Mouse (Mus musculus) forebrain, postnatal 0 days (tissue): ENCODE results near the gene Acat3. TPM values are rescaled to one million over a fixed set of nuclear protein-coding genes. Genes with fewer than 3 reads are reported as not detected.

Source experiments
- ATAC-seq: fragments of 200-750 bp; cut with Nextera tagmentation; 2 replicates; pipeline ENCODE4 v1.8.0; 2017; ENCODE audit warnings: mild to moderate bottlenecking, moderate library complexity
- DNase-seq: peaks from one replicate; pipeline ENCODE4 v3.0.0-alpha.2; 2015
- H3K27ac ChIP-seq: fragments of 300-500 bp; sonication (generic); 2 replicates; pipeline ENCODE4 v1.5.1; 2014; ENCODE audit warnings: low read depth, mild to moderate bottlenecking, antibody characterized with exemption, low read length, moderate library complexity, mixed read lengths
- H3K27me3 ChIP-seq: fragments of 300-500 bp; sonication (generic); 2 replicates; pipeline ENCODE4 v1.6.1; 2014; ENCODE audit warnings: mild to moderate bottlenecking, low read length, mixed read lengths; ENCODE audit not compliant: insufficient read depth
- H3K36me3 ChIP-seq: fragments of 300-500 bp; sonication (generic); 2 replicates; pipeline ENCODE4 v1.6.1; 2014; ENCODE audit warnings: mild to moderate bottlenecking, moderate library complexity; ENCODE audit not compliant: insufficient read depth
- H3K4me1 ChIP-seq: fragments of 300-500 bp; sonication (generic); 2 replicates; pipeline ENCODE4 v1.6.1; 2014; ENCODE audit warnings: antibody characterized with exemption; ENCODE audit not compliant: insufficient read depth
- H3K4me2 ChIP-seq: fragments of 300-500 bp; sonication (generic); 2 replicates; pipeline ENCODE4 v1.6.1; 2014; ENCODE audit warnings: low read depth, mild to moderate bottlenecking, moderate library complexity
- H3K4me3 ChIP-seq: fragments of 300-500 bp; sonication (generic); 2 replicates; pipeline ENCODE4 v1.5.1; 2014; ENCODE audit warnings: low read depth, low read length, mixed read lengths
- H3K9ac ChIP-seq: fragments of 300-500 bp; sonication (generic); 2 replicates; pipeline ENCODE4 v1.6.1; 2014; ENCODE audit warnings: mild to moderate bottlenecking
- H3K9me3 ChIP-seq: fragments of 300-500 bp; sonication (generic); 2 replicates; pipeline ENCODE4 v1.6.1; 2016; ENCODE audit warnings: low read length
- CTCF ChIP-seq: sonication (generic); IDR thresholded peaks from 2 replicates; pipeline ENCODE4 v1.5.1; 2016; ENCODE audit warnings: antibody characterized with exemption, control low read depth, low read depth
- WGBS: fragments of 180-500 bp; shearing (Covaris S2); extraction: QIAGEN DNeasy Blood & Tissue Kit; methylation state at CpG from one replicate; pipeline ENCODE4 v1.1.7; 2014; 5-methylcytosine and 5-hydroxymethylcytosine counted together
- polyA plus RNA-seq: library from polyadenylated mRNA; unstranded; fragments of >200 nt; fragmentation: Nextera tagmentation; extraction: Ambion mirVana; gene quantifications from 2 replicates; pipeline ENCODE4 v1.2.1, GENCODE M21; 2015
- total RNA-seq: library from RNA; depleted of rRNA; stranded (reverse); fragments of >200 nt; gene quantifications from 2 replicates; pipeline ENCODE4 v1.2.3, GENCODE M21; 2014; rRNA removed

Acat3 gene
- total and polyA plus RNA-seq, 2 experiments from 2014 or later, result 0.85 to 1.5 TPM

DNA sequence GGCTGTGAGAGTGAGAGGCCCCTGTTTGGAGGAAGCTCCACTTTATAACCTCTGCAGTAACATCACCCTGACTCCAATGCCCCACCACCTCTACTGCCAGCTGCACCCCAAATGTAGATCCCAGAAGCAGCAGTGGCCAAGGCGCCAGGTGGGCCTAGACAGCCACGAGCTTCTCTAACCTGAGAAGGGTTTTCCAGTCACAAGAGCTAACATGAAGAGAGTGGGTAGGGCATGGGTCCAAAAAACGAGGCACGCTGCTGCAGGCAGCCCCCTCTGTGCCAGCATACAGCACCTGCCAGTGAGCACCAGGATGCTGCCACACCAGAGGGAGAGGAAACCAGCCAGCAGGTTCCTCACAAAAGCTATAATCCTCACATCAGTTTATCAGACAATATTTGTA is 49.3 kb downstream of the Acat3 start:
- Histone ChIP-seq H3K4me3 (no peak overlapping the region), H3K4me2 (no peak overlapping the region), H3K9me3 (no peaks in the 10 kb centered on the region), H3K27ac (no peak overlapping the region), H3K4me1 (no peaks in the 10 kb centered on the region), H3K9ac (no peak overlapping the region), H3K36me3 (peaks cover 10% of the 10 kb centered on the region; the same call in 1 of the 2 replicates), H3K27me3 (no peaks in the 10 kb centered on the region)
- no peak for TF ChIP-seq CTCF
- DNase-seq (peak; percentile 17), ATAC-seq (no peak)
- 55% methylated on average over 4 of the region's 4 CpGs for WGBS

DNA sequence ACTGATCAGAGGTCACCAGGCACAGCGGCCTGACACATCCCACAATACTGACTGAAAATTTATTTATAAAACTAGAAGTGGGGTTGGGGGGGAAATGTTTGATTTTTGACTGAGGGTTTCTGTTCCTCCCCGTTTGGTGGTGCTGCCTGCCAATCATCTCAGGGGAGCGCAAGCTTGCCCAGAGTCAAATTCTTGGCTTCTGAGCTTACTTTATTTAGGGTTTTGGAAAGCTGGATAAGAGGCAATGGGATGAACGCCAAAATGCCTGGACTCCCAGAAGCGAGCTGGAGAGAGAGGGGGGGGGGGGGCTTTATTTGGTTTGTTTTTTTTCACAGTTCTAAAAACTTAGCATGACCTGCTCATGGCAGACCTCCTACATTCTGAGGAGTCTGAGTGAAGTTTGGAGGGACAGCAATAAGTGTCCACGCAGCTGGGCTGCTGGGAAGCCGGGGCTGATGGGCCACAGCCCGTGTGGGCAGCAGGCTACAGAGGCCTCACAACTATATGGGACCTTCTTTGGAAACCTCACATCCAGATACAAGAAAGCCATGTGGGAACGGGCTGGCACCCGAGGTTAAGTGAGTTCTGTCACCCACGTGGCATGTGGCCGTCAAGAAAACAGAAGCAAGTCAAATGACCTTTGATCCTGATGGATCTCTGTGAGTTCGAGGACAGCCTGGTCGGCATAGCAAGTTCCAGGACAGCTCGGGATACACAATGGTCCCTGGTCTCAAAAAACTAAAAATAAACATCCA is 53.2 kb downstream of the Acat3 start:
- H3K36me3 ChIP-seq, result peaks cover 10% of the 10 kb centered on the region; the same call in 1 of the 2 replicates
- H3K9me3 ChIP-seq, result no peaks in the 10 kb centered on the region
- H3K4me3 ChIP-seq, result no peak overlapping the region
- H3K27ac ChIP-seq, result no peak overlapping the region
- no peak for DNase-seq
- H3K4me1 ChIP-seq, result no peaks in the 10 kb centered on the region
- no peak overlapping the region for H3K9ac ChIP-seq
- H3K4me2 ChIP-seq, result no peak overlapping the region
- 78% methylated on average over 15 of the region's 15 CpGs for WGBS
- TF ChIP-seq CTCF, result no peak
- ATAC-seq, result no peak
- no peaks in the 10 kb centered on the region for H3K27me3 ChIP-seq

DNA sequence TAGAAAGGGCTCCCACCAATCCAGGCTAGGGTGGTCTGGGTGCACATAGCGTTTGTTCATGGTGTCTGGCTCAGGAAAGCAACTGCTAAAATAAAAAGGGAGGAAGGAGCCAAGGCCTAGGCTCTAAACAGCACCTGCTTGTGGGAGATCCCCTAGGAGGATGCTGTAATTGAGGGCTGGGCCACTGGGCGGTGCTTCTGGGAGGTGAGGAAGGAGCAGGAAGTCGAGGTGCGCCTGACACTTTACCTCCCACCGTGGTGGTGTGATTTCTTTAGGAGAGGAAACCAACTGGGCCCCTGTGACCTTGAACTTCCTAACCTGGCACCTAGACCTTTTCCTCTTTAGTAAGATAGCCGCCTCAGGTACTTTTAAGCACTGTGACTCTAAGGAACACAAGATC is 53.8 kb downstream of the Acat3 start:
- H3K4me2 ChIP-seq, result no peak overlapping the region
- no peak for TF ChIP-seq CTCF
- no peaks in the 10 kb centered on the region for H3K27me3 ChIP-seq
- no peaks in the 10 kb centered on the region for H3K9me3 ChIP-seq
- no peak overlapping the region for H3K9ac ChIP-seq
- ATAC-seq (no peak), DNase-seq (no peak)
- peaks cover 10% of the 10 kb centered on the region; the same call in 1 of the 2 replicates for H3K36me3 ChIP-seq
- no peaks in the 10 kb centered on the region for H3K4me1 ChIP-seq
- no peak overlapping the region for H3K4me3 ChIP-seq
- 46% methylated on average over 6 of the region's 6 CpGs for WGBS
- H3K27ac ChIP-seq, result no peak overlapping the region

DNA sequence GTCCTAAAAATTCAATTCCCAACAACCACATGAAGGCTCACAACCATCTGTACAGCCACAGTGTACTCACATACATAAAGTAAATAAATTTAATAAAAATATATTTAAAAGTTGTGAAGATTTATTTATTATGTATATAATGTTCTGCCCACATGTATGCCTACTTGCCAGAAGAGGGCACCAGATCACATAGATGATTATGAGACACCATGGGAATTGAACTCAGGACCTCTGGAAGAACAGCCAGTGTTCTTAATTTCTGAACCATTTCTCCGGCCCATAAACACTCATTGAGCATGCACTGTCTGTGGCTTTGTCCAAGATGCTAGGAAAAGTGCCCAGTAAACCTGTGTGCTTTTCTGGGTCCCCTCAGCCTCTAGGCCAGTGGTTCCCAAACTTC is 59.2 kb downstream of the Acat3 start:
- H3K36me3 ChIP-seq, result no peaks in the 10 kb centered on the region
- ATAC-seq, result no peak
- no peak overlapping the region for H3K4me3 ChIP-seq
- no peak overlapping the region for H3K27ac ChIP-seq
- no peak overlapping the region for H3K9ac ChIP-seq
- DNase-seq, result no peak
- no peaks in the 10 kb centered on the region for H3K9me3 ChIP-seq
- TF ChIP-seq CTCF, result no peak
- H3K4me1 ChIP-seq, result no peaks in the 10 kb centered on the region
- 83% methylated on average over 1 of the region's 1 CpGs for WGBS
- no peaks in the 10 kb centered on the region for H3K27me3 ChIP-seq
- no peak overlapping the region for H3K4me2 ChIP-seq

DNA sequence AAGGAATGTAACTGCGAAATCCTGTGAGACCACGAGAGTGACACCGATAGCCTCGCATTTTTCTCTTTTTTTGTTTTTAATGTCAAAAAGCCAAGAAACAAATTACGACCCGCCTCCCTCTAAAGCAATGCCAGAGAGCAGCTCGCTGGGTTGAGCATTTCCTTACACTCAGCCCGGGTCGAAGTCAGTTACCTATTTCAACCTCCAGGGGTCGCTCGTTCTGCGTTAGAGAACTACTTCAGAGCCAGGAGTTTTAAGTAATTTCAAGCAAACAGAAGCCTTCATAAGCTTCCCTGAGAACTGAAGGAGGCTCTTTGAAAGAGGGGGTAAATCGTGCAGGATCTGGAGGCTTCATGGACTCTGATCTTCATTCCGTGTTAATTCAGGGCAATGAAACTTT is 60.2 kb downstream of the Acat3 start:
- Histone ChIP-seq H3K27me3 (no peaks in the 10 kb centered on the region), H3K4me2 (peak overlapping the region; percentile 39), H3K9ac (no peak overlapping the region), H3K4me1 (no peaks in the 10 kb centered on the region), H3K9me3 (no peaks in the 10 kb centered on the region), H3K36me3 (no peaks in the 10 kb centered on the region), H3K4me3 (no peak overlapping the region), H3K27ac (no peak overlapping the region)
- peak; percentile 92 for DNase-seq
- WGBS, result 4% methylated on average over 14 of the region's 14 CpGs
- peak; percentile 91 for ATAC-seq
- peak; percentile 82 for TF ChIP-seq CTCF

DNA sequence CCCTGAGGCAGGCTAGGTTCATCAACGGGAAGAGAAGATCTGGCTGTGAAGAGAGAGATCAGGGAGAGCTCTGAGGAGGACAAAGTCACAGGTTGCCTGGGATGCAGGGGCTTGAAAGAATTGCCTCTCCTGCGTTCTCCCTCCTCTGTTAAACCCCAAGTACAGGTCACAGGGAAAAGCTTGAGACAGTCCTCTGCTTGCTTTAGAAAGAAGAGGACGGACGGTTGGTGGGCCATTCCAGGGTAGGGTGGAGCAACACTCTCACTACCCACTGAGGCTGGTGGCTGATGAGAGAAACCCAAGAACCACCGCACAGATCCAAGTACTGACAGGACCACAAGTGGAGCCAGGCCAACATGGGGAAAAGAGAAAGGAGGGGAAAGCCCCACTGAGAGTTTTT is 64.7 kb downstream of the Acat3 start, which contains the start of gene Mrgprh:
Mrgprh (plus strand) TSS at position 301 of the 400 bp plus-strand sequence.
- H3K36me3 ChIP-seq, result no peaks in the 10 kb centered on the region
- H3K27ac ChIP-seq, result no peak within 1 kb of the TSS
- 90% methylated on average over 5 of the region's 5 CpGs for WGBS
- H3K9me3 ChIP-seq, result no peaks in the 10 kb centered on the region
- no peak within 1 kb of the TSS for H3K9ac ChIP-seq
- TF ChIP-seq CTCF, result no peak
- H3K4me1 ChIP-seq, result no peaks in the 10 kb centered on the region
- no peaks in the 10 kb centered on the region for H3K27me3 ChIP-seq
- no peak for ATAC-seq
- no peak for DNase-seq
- H3K4me3 ChIP-seq, result no peak within 1 kb of the TSS
- no peak within 1 kb of the TSS for H3K4me2 ChIP-seq

Other genes starting within 250 kb of the Acat3 start
- 27.2 and 36.0 TPM in 2 replicates for gene Igf2r, start 170.9 kb downstream of the Acat3 start, total RNA-seq
- 3.0 and 4.6 TPM in 2 replicates for gene Igf2r, start 170.9 kb downstream of the Acat3 start, polyA plus RNA-seq
- gene Mas1, start 72.5 kb downstream of the Acat3 start, total RNA-seq, result 1.5 and 2.2 TPM in 2 replicates
- 1.4 and 2.4 TPM in 2 replicates for gene Mas1, start 72.5 kb downstream of the Acat3 start, polyA plus RNA-seq
- gene Mrgprh, start 64.6 kb downstream of the Acat3 start, total RNA-seq, result not detected in 2 replicates
- not detected in 2 replicates for gene Mrgprh, start 64.6 kb downstream of the Acat3 start, polyA plus RNA-seq
- 0.38 and 0.90 TPM in 2 replicates for gene Pnldc1, start 30.4 kb downstream of the Acat3 start, total RNA-seq
- gene Pnldc1, start 30.4 kb downstream of the Acat3 start, polyA plus RNA-seq, result 1.0 and 1.2 TPM in 2 replicates
- 409 and 432 TPM in 2 replicates for gene Tcp1, start 24.9 kb downstream of the Acat3 start, total RNA-seq
- 375 and 418 TPM in 2 replicates for gene Tcp1, start 24.9 kb downstream of the Acat3 start, polyA plus RNA-seq
- 45.7 and 56.9 TPM in 2 replicates for gene Mrpl18, start 24.3 kb downstream of the Acat3 start, total RNA-seq
- gene Mrpl18, start 24.3 kb downstream of the Acat3 start, polyA plus RNA-seq, result 86.5 and 104 TPM in 2 replicates
- 228 and 260 TPM in 2 replicates for gene Acat2, start 20.1 kb upstream of the Acat3 start, total RNA-seq
- gene Acat2, start 20.1 kb upstream of the Acat3 start, polyA plus RNA-seq, result 268 and 278 TPM in 2 replicates
- 111 and 116 TPM in 2 replicates for gene Wtap, start 53.6 kb upstream of the Acat3 start, total RNA-seq
- 148 and 157 TPM in 2 replicates for gene Wtap, start 53.6 kb upstream of the Acat3 start, polyA plus RNA-seq
- gene Sod2, start 66.2 kb upstream of the Acat3 start, total RNA-seq, result 86.7 and 110 TPM in 2 replicates
- gene Sod2, start 66.2 kb upstream of the Acat3 start, polyA plus RNA-seq, result 128 and 140 TPM in 2 replicates
- 1.6 TPM in 1 of 2 replicates, not detected in the other for gene Gpr31b, start 111.7 kb upstream of the Acat3 start, total RNA-seq
- not detected in 2 replicates for gene Gpr31b, start 111.7 kb upstream of the Acat3 start, polyA plus RNA-seq
- 0.33 and 1.2 TPM in 2 replicates for gene Tcp10b, start 120.5 kb upstream of the Acat3 start, total RNA-seq
- 0.20 and 0.29 TPM in 2 replicates for gene Tcp10b, start 120.5 kb upstream of the Acat3 start, polyA plus RNA-seq
- gene Unc93a, start 191.2 kb upstream of the Acat3 start, total RNA-seq, result 0.08 and 0.14 TPM in 2 replicates
- gene Unc93a, start 191.2 kb upstream of the Acat3 start, polyA plus RNA-seq, result 0.11 and 0.22 TPM in 2 replicates